Mouse (Mus musculus): ENCODE data around the gene Six3. TPM values are rescaled to one million over a fixed set of nuclear protein-coding genes. Genes with fewer than 3 reads are reported as not detected.

Gene Six3
- total RNA-seq, 2 experiments from 2014 or later = not detected

GRCm38 (mm10) chr17:85612526-85613265 lies 712 bp upstream of the Six3 start:
- no peak for DNase-seq

- no peak for DNase-seq
These were observed 758 bp downstream of the Six3 start for GRCm38 (mm10) chr17:85614011-85614721.

- DNase-seq = no peak
These were observed 1.4 kb downstream of the Six3 start for GRCm38 (mm10) chr17:85614722-85615331.

GRCm38 (mm10) chr17:85615586-85615985 lies 2.2 kb downstream of the Six3 start:
- no peak for DNase-seq

GRCm38 (mm10) chr17:85616526-85617500 lies 3.4 kb downstream of the Six3 start:
- DNase-seq = no peak

- no peak for DNase-seq
These were observed 4.4 kb downstream of the Six3 start for GRCm38 (mm10) chr17:85617566-85618358.

- no peak for DNase-seq
These were observed 5.1 kb downstream of the Six3 start for GRCm38 (mm10) chr17:85618359-85619112.

- DNase-seq = no peak
These were observed 6.0 kb downstream of the Six3 start for GRCm38 (mm10) chr17:85619113-85620085.

GRCm38 (mm10) chr17:85620086-85620481 lies 6.7 kb downstream of the Six3 start:
- DNase-seq = no peak

GRCm38 (mm10) chr17:85620680-85621504 lies 7.5 kb downstream of the Six3 start:
- DNase-seq = no peak

GRCm38 (mm10) chr17:85621505-85622310 lies 8.3 kb downstream of the Six3 start:
- DNase-seq = no peak

- no peak for DNase-seq
These were observed 9.2 kb downstream of the Six3 start for GRCm38 (mm10) chr17:85622493-85623157.

GRCm38 (mm10) chr17:85623161-85624050 lies 10.0 kb downstream of the Six3 start:
- no peak for DNase-seq

- no peak for DNase-seq
These were observed 10.6 kb downstream of the Six3 start for GRCm38 (mm10) chr17:85624051-85624420.

- DNase-seq = no peak
These were observed 11.9 kb downstream of the Six3 start for GRCm38 (mm10) chr17:85624981-85625940.
